Mouse (Mus musculus) stomach, embryonic 16.5 days (tissue): ENCODE data around the gene Malsu1. TPM values are rescaled to one million over a fixed set of nuclear protein-coding genes. Genes with fewer than 3 reads are reported as not detected.

ENCODE experiments used
- ATAC-seq: fragments of 200-750 bp; cut with Nextera tagmentation; 2 replicates; pipeline ENCODE4 v1.8.0; 2017; ENCODE audit warnings: moderate number of reproducible peaks, moderate TSS enrichment; ENCODE audit not compliant: insufficient read depth, low FRiP score
- H3K27ac ChIP-seq: fragments of 300-500 bp; sonication (generic); 2 replicates; pipeline ENCODE4 v1.5.1; 2014; ENCODE audit warnings: low read length
- H3K27me3 ChIP-seq: fragments of 300-500 bp; sonication (generic); 2 replicates; pipeline ENCODE4 v1.6.1; 2014; ENCODE audit warnings: low read length, control low read depth, mixed read lengths; ENCODE audit not compliant: control insufficient read depth, insufficient read depth
- H3K36me3 ChIP-seq: fragments of 300-500 bp; sonication (generic); 2 replicates; pipeline ENCODE4 v1.6.1; 2014; ENCODE audit warnings: low read length; ENCODE audit not compliant: control insufficient read depth, insufficient read depth
- H3K4me1 ChIP-seq: fragments of 300-500 bp; sonication (generic); 2 replicates; pipeline ENCODE4 v1.6.1; 2014; ENCODE audit warnings: low read length, control low read depth, mixed read lengths; ENCODE audit not compliant: control insufficient read depth, insufficient read depth
- H3K4me2 ChIP-seq: fragments of 300-500 bp; sonication (generic); 2 replicates; pipeline ENCODE4 v1.6.1; 2014; ENCODE audit warnings: low read depth, low read length, mixed read lengths
- H3K4me3 ChIP-seq: fragments of 300-500 bp; sonication (generic); replicated peaks from 2 replicates; pipeline ENCODE4 v1.5.1; 2014; ENCODE audit warnings: mild to moderate bottlenecking, low read length
- H3K9ac ChIP-seq: fragments of 300-500 bp; sonication (generic); 2 replicates; pipeline ENCODE4 v1.6.1; 2014; ENCODE audit warnings: low read length
- H3K9me3 ChIP-seq: fragments of 300-500 bp; sonication (generic); replicated peaks from 2 replicates; pipeline ENCODE4 v1.6.1; 2016; ENCODE audit warnings: low read length, control low read depth; ENCODE audit not compliant: control insufficient read depth
- WGBS: fragments of 180-500 bp; shearing (Covaris S2); extraction: QIAGEN DNeasy Blood & Tissue Kit; methylation state at CpG from one replicate; pipeline ENCODE4 v1.1.7; 2014; 5-methylcytosine and 5-hydroxymethylcytosine counted together
- polyA plus RNA-seq: library from polyadenylated mRNA; unstranded; fragments of >200 nt; fragmentation: Nextera tagmentation; extraction: Ambion mirVana; gene quantifications from 2 replicates; pipeline ENCODE4 v1.2.1, GENCODE M21; 2015

Malsu1 gene
- polyA plus RNA-seq, 1 experiment from 2014 or later = 67.5 TPM

DNA sequence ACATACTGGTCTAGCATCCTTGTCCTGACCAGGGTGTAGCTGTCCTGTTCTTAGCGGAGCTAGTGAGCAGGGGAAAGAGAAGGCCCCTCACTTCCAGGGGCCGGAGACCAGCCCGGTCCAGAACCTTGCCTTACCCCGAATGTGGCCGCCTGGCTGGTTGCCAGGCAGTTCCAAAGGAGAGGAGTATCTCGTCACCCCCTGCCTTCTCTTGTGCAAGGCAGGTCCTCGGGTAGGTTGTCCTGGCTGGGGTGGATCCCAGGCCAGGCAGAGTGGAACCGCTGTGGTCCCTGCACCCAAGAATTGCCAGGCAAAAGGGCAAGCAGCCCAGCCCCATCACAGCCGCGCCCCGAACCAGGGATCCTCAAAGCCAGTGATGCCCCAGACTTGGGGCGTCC is 36.3 kb upstream of the Malsu1 start:
- 0 out of 2 replicates have a peak, but pooled peaks cover 4% of the 10 kb centered on the region for H3K27me3 ChIP-seq
- no peak overlapping the region for H3K4me2 ChIP-seq
- no peak for ATAC-seq
- WGBS = 65% methylated on average over 11 of the region's 12 CpGs
- H3K36me3 ChIP-seq = no peaks in the 10 kb centered on the region
- H3K27ac ChIP-seq = no peak overlapping the region
- no peaks in the 10 kb centered on the region for H3K9me3 ChIP-seq
- no peak overlapping the region for H3K9ac ChIP-seq
- no peak overlapping the region for H3K4me3 ChIP-seq
- peaks cover 8% of the 10 kb centered on the region; the same call in 1 of the 2 replicates for H3K4me1 ChIP-seq

DNA sequence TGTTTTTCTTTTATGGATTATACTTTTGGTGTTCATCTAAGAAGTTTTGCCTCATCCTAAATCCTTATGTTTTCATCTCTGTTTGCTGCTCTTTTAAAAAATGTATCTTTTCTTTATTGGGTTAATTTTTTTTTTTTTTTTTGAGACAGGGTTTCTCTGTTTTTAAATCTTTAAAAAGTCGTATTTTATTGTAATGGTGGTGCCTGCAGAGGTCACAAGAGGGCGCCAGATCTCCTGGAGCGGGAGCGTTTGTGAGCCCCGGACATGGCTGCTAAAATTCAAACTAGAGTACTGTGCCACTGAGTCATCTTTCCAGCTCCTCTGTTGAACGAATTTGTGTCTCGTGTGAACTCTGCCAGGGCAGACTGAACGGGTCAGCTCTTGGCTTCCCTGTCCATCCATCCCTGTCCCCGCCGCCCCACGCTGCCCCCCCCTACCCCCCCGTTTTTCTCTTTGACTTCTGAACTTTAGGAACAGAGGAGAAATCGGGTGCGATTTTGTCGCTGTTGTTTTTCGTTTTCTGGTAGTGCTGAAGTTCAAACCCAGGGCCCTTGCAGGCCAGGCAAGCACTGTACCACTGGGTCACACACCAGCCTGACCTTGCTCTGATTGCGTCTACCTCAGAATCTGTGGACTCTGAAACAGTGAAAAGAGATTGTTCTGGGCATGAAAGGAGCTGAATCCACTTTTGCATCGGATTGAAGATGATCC is 34.0 kb upstream of the Malsu1 start:
- H3K4me1 ChIP-seq = peaks cover 8% of the 10 kb centered on the region; the same call in 1 of the 2 replicates
- H3K9ac ChIP-seq = peak overlapping the region; percentile 69

DNA sequence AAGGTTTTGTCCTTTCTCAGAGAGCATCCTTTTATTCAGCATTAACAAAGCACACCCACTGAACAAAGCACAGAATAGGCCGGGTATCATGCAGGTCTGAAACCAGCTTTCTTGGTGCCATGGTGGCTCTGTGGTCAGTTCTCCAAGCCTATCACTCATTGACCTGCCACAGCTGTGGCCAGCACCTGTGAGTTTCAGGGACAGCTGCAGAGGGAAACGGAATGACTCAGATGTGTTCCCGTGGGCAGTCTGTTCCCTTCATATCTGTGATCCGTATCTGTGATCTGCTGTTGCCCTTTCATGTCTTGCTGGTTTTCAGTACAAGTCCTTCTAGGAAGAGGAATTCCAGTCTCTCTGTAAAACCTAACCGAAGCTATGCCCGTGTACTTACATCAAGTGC is 27.1 kb upstream of the Malsu1 start:
- Histone ChIP-seq H3K4me2 (no peak overlapping the region), H3K4me1 (no peaks in the 10 kb centered on the region), H3K4me3 (no peak overlapping the region), H3K27me3 (no peaks in the 10 kb centered on the region), H3K9me3 (no peaks in the 10 kb centered on the region), H3K36me3 (no peaks in the 10 kb centered on the region), H3K27ac (no peak overlapping the region), H3K9ac (no peak overlapping the region)
- WGBS = 76% methylated on average over 6 of the region's 6 CpGs
- no peak for ATAC-seq

More for the DNA sequence above, 34.0 kb upstream of the Malsu1 start:
- peak overlapping the region; percentile 43 for H3K4me3 ChIP-seq
- H3K27me3 ChIP-seq = 0 out of 2 replicates have a peak, but pooled peaks cover 4% of the 10 kb centered on the region
- no peak for ATAC-seq
- peak overlapping the region; percentile 58 for H3K4me2 ChIP-seq
- H3K9me3 ChIP-seq = no peaks in the 10 kb centered on the region
- 13% methylated on average over 18 of the region's 18 CpGs for WGBS
- no peak overlapping the region for H3K27ac ChIP-seq
- H3K36me3 ChIP-seq = no peaks in the 10 kb centered on the region

DNA sequence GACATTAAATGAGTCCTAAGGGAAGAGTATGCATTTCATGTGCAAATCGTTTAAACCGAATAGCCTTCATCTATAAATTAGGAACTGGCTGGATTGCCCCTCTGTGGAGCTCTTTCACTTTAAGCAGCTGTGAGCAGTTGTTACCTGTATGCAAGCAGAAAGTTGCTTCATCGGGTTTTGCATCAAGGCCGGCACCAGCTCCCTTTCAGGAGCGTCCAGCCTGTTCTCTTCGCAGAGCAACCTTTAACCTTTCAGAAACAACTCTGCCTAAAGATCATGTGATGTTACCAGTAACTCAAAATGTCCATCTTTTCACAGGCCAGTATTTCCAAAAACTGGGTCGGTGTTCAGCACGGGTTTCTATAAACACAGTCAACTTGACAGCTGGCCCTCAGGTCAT is 26.6 kb upstream of the Malsu1 start:
- no peak overlapping the region for H3K27ac ChIP-seq
- no peaks in the 10 kb centered on the region for H3K9me3 ChIP-seq
- no peak overlapping the region for H3K4me3 ChIP-seq
- 66% methylated on average over 8 of the region's 8 CpGs for WGBS
- no peak overlapping the region for H3K4me2 ChIP-seq
- no peaks in the 10 kb centered on the region for H3K4me1 ChIP-seq
- H3K27me3 ChIP-seq = no peaks in the 10 kb centered on the region
- H3K36me3 ChIP-seq = no peaks in the 10 kb centered on the region
- no peak for ATAC-seq
- no peak overlapping the region for H3K9ac ChIP-seq

DNA sequence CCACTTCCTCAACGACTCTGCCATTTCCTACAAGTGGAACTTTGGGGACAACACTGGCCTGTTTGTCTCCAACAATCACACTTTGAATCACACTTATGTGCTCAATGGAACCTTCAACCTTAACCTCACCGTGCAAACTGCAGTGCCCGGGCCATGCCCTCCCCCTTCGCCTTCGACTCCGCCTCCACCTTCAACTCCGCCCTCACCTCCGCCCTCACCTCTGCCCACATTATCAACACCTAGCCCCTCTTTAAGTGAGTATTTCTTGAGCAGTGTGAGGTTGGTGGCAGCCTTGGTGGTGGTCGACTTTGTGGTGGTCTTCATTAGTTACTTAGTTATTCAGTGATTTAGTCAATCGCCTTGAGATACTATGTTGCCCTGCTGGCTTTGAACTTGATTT is 25.7 kb upstream of the Malsu1 start:
- Histone ChIP-seq H3K36me3 (no peaks in the 10 kb centered on the region), H3K9me3 (no peaks in the 10 kb centered on the region), H3K27ac (no peak overlapping the region), H3K9ac (no peak overlapping the region), H3K27me3 (no peaks in the 10 kb centered on the region), H3K4me2 (no peak overlapping the region), H3K4me1 (no peaks in the 10 kb centered on the region), H3K4me3 (no peak overlapping the region)
- no peak for ATAC-seq
- WGBS = 68% methylated on average over 10 of the region's 10 CpGs

DNA sequence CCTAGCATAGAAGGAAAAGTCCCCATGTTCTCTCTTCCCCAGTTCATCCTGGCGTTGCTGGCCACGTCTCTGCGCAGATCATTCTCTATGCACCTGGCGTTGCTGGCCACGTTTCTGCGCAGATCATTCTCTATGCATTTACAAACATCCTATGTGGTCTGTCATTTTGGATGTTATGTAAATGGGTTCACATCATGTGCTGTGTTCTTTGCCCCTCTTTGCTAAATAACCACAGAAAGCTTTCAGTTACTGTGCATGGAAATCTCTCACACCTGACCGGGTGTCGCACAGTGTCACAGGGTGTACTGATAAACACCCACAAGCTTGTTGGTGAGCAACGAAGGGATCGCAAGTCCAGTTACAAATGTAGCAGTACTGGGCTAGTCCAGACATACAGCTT is 25.2 kb upstream of the Malsu1 start:
- Histone ChIP-seq H3K36me3 (no peaks in the 10 kb centered on the region), H3K9ac (no peak overlapping the region), H3K27me3 (no peaks in the 10 kb centered on the region), H3K4me2 (no peak overlapping the region), H3K4me1 (no peaks in the 10 kb centered on the region), H3K4me3 (no peak overlapping the region), H3K27ac (no peak overlapping the region), H3K9me3 (no peaks in the 10 kb centered on the region)
- 86% methylated on average over 10 of the region's 10 CpGs for WGBS
- no peak for ATAC-seq

DNA sequence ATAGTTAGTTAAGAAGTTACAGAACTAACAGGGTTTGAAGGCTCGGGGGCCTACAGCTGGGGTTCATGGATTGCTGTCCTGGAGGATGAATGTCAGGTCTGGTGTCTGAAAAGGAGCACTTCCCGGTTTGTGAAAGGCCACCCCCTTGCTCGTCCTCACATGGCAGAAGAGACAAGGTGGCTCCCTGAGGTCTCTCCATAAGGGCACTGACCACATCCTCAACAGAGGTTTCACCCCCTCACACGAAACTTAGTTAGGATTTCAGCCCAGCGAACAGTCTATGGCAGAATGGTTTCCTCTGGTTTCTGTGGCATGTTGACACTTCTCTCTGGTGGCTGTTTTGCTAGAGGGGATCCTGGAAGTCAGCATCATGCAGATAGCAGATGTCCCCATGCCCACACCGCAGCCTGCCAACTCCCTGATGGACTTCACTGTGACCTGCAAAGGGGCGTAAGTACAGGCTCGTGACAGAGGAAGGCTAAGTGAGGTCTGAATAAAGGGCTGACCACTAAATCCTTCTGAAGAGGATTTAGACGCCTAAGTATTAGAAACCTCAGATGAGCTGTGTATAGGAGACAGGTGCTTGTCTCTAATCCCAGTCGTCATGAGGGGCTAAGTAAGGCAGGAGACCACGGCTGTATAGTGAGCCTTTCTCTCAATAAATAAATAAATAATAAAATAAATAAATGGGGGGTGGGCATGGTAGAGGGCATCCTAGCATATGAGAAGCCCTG is 22.8 kb upstream of the Malsu1 start:
- Histone ChIP-seq H3K27ac (no peak overlapping the region), H3K36me3 (no peaks in the 10 kb centered on the region), H3K4me3 (no peak overlapping the region), H3K27me3 (no peaks in the 10 kb centered on the region), H3K9ac (no peak overlapping the region), H3K4me1 (no peaks in the 10 kb centered on the region), H3K4me2 (no peak overlapping the region), H3K9me3 (no peaks in the 10 kb centered on the region)
- no peak for ATAC-seq
- WGBS = 74% methylated on average over 11 of the region's 11 CpGs

DNA sequence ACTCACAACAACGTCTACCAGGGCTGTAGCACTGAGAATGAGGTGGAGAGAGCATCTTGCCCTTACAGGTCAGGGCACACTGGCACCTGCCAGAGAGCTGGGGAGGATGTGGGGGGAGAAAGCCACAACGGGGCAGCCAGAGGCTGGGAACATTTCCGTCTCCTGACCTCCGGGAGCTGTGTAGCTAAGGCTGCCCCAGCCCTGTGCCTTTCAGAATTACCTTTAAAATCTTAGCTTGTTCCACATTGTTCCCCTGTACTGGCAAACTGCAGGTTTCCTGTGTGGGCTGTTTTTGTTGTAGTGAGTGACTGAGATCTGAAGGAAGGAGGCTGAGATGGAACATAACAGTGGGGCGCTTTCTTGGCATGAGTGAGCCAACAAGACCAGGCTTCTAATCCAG is 21.4 kb upstream of the Malsu1 start:
- WGBS = 66% methylated on average over 5 of the region's 5 CpGs

DNA sequence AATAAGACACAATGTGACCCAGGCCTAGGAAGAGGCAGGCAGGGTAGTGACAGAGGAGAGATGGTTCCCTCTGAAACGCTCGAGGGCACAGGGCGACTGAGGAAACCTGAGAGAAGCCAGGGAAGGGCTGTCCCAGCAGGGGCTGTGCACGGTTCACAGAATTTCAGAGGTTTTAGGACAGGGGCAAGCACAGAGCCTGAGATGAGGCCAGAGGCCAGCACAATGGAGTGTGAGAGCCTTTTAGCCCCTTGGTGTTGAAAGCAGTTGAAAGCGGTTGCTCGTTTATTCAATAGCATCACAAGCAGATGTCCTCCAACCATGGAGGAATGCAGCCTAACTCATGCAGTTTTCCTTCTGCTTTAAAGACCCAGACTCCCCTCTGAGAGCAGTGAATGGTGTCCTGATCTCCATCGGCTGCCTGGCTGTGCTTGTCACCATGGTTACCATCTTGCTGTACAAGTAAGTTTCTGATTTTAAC is 18.3 kb upstream of the Malsu1 start:
- no peaks in the 10 kb centered on the region for H3K9me3 ChIP-seq
- no peaks in the 10 kb centered on the region for H3K36me3 ChIP-seq
- H3K4me1 ChIP-seq = no peaks in the 10 kb centered on the region
- no peak overlapping the region for H3K9ac ChIP-seq
- no peak for ATAC-seq
- no peak overlapping the region for H3K27ac ChIP-seq
- H3K27me3 ChIP-seq = no peaks in the 10 kb centered on the region
- 38% methylated on average over 7 of the region's 7 CpGs for WGBS
- H3K4me2 ChIP-seq = no peak overlapping the region
- H3K4me3 ChIP-seq = no peak overlapping the region

More for the DNA sequence above, 21.4 kb upstream of the Malsu1 start:
- no peak overlapping the region for H3K27ac ChIP-seq
- H3K27me3 ChIP-seq = no peaks in the 10 kb centered on the region
- no peaks in the 10 kb centered on the region for H3K9me3 ChIP-seq
- no peaks in the 10 kb centered on the region for H3K36me3 ChIP-seq
- H3K4me2 ChIP-seq = no peak overlapping the region
- no peaks in the 10 kb centered on the region for H3K4me1 ChIP-seq
- no peak for ATAC-seq
- H3K4me3 ChIP-seq = no peak overlapping the region
- no peak overlapping the region for H3K9ac ChIP-seq
